Comparison of ENCODE assay signal across 28 mouse cellular contexts in genomic region chr9:109807898-109808297, GRCm38 (mm10). TPM values are rescaled to one million over a fixed set of nuclear protein-coding genes. Genes with fewer than 3 reads are reported as not detected.
A peak's percentile ranks its signal among the peaks of the same experiment; 100 is the strongest.
DNase-seq lines count a peak whose midpoint lies in the region; ATAC-seq and TF ChIP-seq lines count a peak whose summit lies in the region.
"Had no signal": no experiment of that assay in that cellular context is flagged by ENCODE, and none has a peak within 500 bp of the region (broad histone marks: within the 10 kb centered on the region; RNA-seq: fewer than 3 reads in every experiment).

No protein-coding gene starts in this region.

- no peak for DNase-seq in kidney, adult 18-20 months
- peak; percentile 43 for DNase-seq in kidney, postnatal 0 days (ENCODE audit: low spot score)
- DNase-seq in kidney, adult 2 months, result no peak
- DNase-seq in cerebellum, postnatal 4 days (ENCODE audit: low spot score in 2 of 2), result no peak
- no peak for DNase-seq in hindbrain, embryonic 10.5 days (ENCODE audit: low spot score)
- DNase-seq: adrenal gland, adult 2 months; adrenal gland, postnatal 10 days; adrenal gland, postnatal 25 days; cerebellum, adult 11 months; cerebellum, adult 18-20 months; cerebellum, adult 8-10 months; cerebellum, adult 9-11 months; cerebellum, postnatal 14 days; cerebellum, postnatal 36 days had no signal

- H3K9ac ChIP-seq in kidney, embryonic 15.5 days, result no peak overlapping the region
- no peak overlapping the region for H3K9ac ChIP-seq in kidney, postnatal 0 days (ENCODE audit: low read depth, low read length)
- H3K9ac ChIP-seq: embryonic facial prominence, embryonic 12.5 days; forebrain, embryonic 13.5 days; forebrain, embryonic 15.5 days had no signal

- H3K36me3 ChIP-seq in kidney, embryonic 15.5 days, result no peaks in the 10 kb centered on the region
- H3K36me3 ChIP-seq in kidney, postnatal 0 days (ENCODE audit: insufficient read depth, low read length), result no peaks in the 10 kb centered on the region
- H3K36me3 ChIP-seq in kidney, adult 2 months (ENCODE audit: control insufficient read depth, insufficient read depth, low read length), result no peaks in the 10 kb centered on the region
- H3K36me3 ChIP-seq in hindbrain, embryonic 10.5 days, result no peaks in the 10 kb centered on the region
- H3K36me3 ChIP-seq: embryonic facial prominence, embryonic 10.5 days; embryonic facial prominence, embryonic 12.5 days; forebrain, embryonic 15.5 days had no signal

- no peak for TF ChIP-seq POLR2A in kidney, adult 2 months (IDR thresholded peaks at IDR 0.05; ENCODE audit: low read depth, low read length)

- TF ChIP-seq CTCF in kidney, postnatal 0 days (IDR thresholded peaks at IDR 0.05; ENCODE audit: low read depth), result no peak
- TF ChIP-seq CTCF in kidney, adult 2 months (conservative IDR thresholded peaks at IDR 0.05; ENCODE audit: insufficient read depth, insufficient read length, low read depth, low read length), result no peak

- no peak overlapping the region for H3K4me3 ChIP-seq in kidney, embryonic 15.5 days (replicated peaks)
- no peak overlapping the region for H3K4me3 ChIP-seq in kidney, postnatal 0 days (replicated peaks; ENCODE audit: low read depth, low read length)
- no peak overlapping the region for H3K4me3 ChIP-seq in kidney, adult 2 months (ENCODE audit: insufficient read depth, low read depth, low read length)
- H3K4me3 ChIP-seq in hindbrain, embryonic 10.5 days, result no peak overlapping the region
- H3K4me3 ChIP-seq: embryonic facial prominence, embryonic 10.5 days; embryonic facial prominence, embryonic 12.5 days; forebrain, embryonic 13.5 days; forebrain, embryonic 15.5 days had no signal

- no peaks in the 10 kb centered on the region for H3K27me3 ChIP-seq in kidney, embryonic 15.5 days
- no peaks in the 10 kb centered on the region for H3K27me3 ChIP-seq in kidney, postnatal 0 days (ENCODE audit: insufficient read depth, low read length)
- H3K27me3 ChIP-seq in kidney, adult 2 months (replicated peaks; ENCODE audit: control insufficient read depth, insufficient read depth, low read length), result no peaks in the 10 kb centered on the region
- no peaks in the 10 kb centered on the region for H3K27me3 ChIP-seq in hindbrain, embryonic 10.5 days (ENCODE audit: insufficient read depth, poor library complexity, severe bottlenecking)
- H3K27me3 ChIP-seq: embryonic facial prominence, embryonic 12.5 days; forebrain, embryonic 13.5 days; forebrain, embryonic 15.5 days had no signal

- ATAC-seq in kidney, embryonic 15.5 days (replicated peaks; ENCODE audit: low FRiP score), result peak; percentile 16
- no peak for ATAC-seq in kidney, postnatal 0 days (replicated peaks; ENCODE audit: low FRiP score, low read depth)
- ATAC-seq in granulocyte monocyte progenitor cell, adult 5-6 weeks (replicated peaks; ENCODE audit: poor library complexity, severe bottlenecking), result peak; percentile 61
- 0 out of 2 replicates have a peak, but pooled peaks have one; percentile 33 for ATAC-seq in megakaryocyte, adult 5-6 weeks (ENCODE audit: poor library complexity, severe bottlenecking)
- ATAC-seq: forebrain, embryonic 13.5 days; forebrain, embryonic 15.5 days had no signal

- peak overlapping the region; percentile 23 for H3K4me2 ChIP-seq in kidney, embryonic 15.5 days
- H3K4me2 ChIP-seq in kidney, postnatal 0 days (ENCODE audit: low read length), result peak overlapping the region; percentile 18; the same call in 1 of the 2 replicates
- H3K4me2 ChIP-seq: embryonic facial prominence, embryonic 12.5 days; forebrain, embryonic 13.5 days; forebrain, embryonic 15.5 days had no signal

- no peaks in the 10 kb centered on the region for H3K9me3 ChIP-seq in kidney, embryonic 15.5 days (replicated peaks)
- H3K9me3 ChIP-seq in kidney, postnatal 0 days (replicated peaks; ENCODE audit: low read length), result no peaks in the 10 kb centered on the region
- H3K9me3 ChIP-seq in hindbrain, embryonic 10.5 days, result no peaks in the 10 kb centered on the region
- H3K9me3 ChIP-seq: embryonic facial prominence, embryonic 10.5 days; embryonic facial prominence, embryonic 12.5 days; forebrain, embryonic 13.5 days; forebrain, embryonic 15.5 days had no signal

- peak overlapping the region; percentile 90 for H3K27ac ChIP-seq in kidney, embryonic 15.5 days
- H3K27ac ChIP-seq in kidney, postnatal 0 days, result peak overlapping the region; percentile 70
- no peak overlapping the region for H3K27ac ChIP-seq in kidney, adult 2 months (ENCODE audit: insufficient read depth, low read depth, low read length)
- no peak overlapping the region for H3K27ac ChIP-seq in hindbrain, embryonic 10.5 days
- H3K27ac ChIP-seq: embryonic facial prominence, embryonic 10.5 days; embryonic facial prominence, embryonic 12.5 days; forebrain, embryonic 13.5 days; forebrain, embryonic 15.5 days had no signal

- 14% methylated on average over 3 of the region's 3 CpGs for WGBS in kidney, embryonic 15.5 days
- 13% methylated on average over 3 of the region's 3 CpGs for WGBS in kidney, postnatal 0 days
- 13% methylated on average over 3 of the region's 3 CpGs for WGBS in kidney, adult 2 months
- WGBS in hindbrain, embryonic 10.5 days, result 58% methylated on average over 3 of the region's 3 CpGs

- peaks cover 27% of the 10 kb centered on the region for H3K4me1 ChIP-seq in kidney, embryonic 15.5 days
- peaks cover 9% of the 10 kb centered on the region; the same call in 1 of the 2 replicates for H3K4me1 ChIP-seq in kidney, postnatal 0 days (replicated peaks; ENCODE audit: insufficient read depth, low read length)
- H3K4me1 ChIP-seq in kidney, adult 2 months (ENCODE audit: control insufficient read depth, insufficient read depth, low read length), result no peaks in the 10 kb centered on the region; the same call in 1 of the 2 replicates
- H3K4me1 ChIP-seq in hindbrain, embryonic 10.5 days (replicated peaks), result no peaks in the 10 kb centered on the region
- H3K4me1 ChIP-seq: embryonic facial prominence, embryonic 10.5 days; embryonic facial prominence, embryonic 12.5 days; forebrain, embryonic 13.5 days; forebrain, embryonic 15.5 days had no signal

RNA-seq across cellular contexts. Expression of gene Spink8, which starts 4.2 kb away (rescaled TPM):
- polyA plus RNA-seq in kidney, embryonic 15.5 days (2015; fragmentation: Nextera tagmentation; extraction: Ambion mirVana), result 14.2 and 14.3 TPM in 2 replicates
- polyA plus RNA-seq in kidney, postnatal 0 days (2015; fragmentation: Nextera tagmentation; extraction: Ambion mirVana), result 155 and 206 TPM in 2 replicates
- 32.8 and 35.6 TPM in 2 replicates for polyA plus RNA-seq in kidney, adult 2 months (2012; rRNA removed)
- total RNA-seq in granulocyte monocyte progenitor cell, adult 5-6 weeks (2014; fragmentation: Nextera tagmentation), result not detected in 2 replicates
- not detected in 2 replicates for total RNA-seq in granulocyte monocyte progenitor cell, adult 5-6 weeks (2017)
- not detected in 2 replicates for total RNA-seq in megakaryocyte, adult 5-6 weeks (2015)
- not detected in 2 replicates for total RNA-seq in megakaryocyte, adult 5-6 weeks (2017)
- not detected in 2 replicates for polyA plus RNA-seq in hindbrain, embryonic 10.5 days (2016; fragmentation: Nextera tagmentation; extraction: Ambion mirVana)
- total RNA-seq: MEL had no signal
- polyA plus RNA-seq: adrenal gland, adult 2 months; brain, embryonic 14.5 days; C2C12; embryonic facial prominence, embryonic 10.5 days; embryonic facial prominence, embryonic 12.5 days; forebrain, embryonic 11.5 days; forebrain, embryonic 13.5 days; forebrain, embryonic 15.5 days had no signal

RNA-seq across cellular contexts. Expression of gene Fbxw27, which starts 17.4 kb away (rescaled TPM):
- not detected in 2 replicates for polyA plus RNA-seq in kidney, embryonic 15.5 days (2015; fragmentation: Nextera tagmentation; extraction: Ambion mirVana)
- 0.33 TPM in 1 of 2 replicates, not detected in the other for polyA plus RNA-seq in kidney, postnatal 0 days (2015; fragmentation: Nextera tagmentation; extraction: Ambion mirVana)
- polyA plus RNA-seq in kidney, adult 2 months (2012; rRNA removed), result not detected in 2 replicates
- total RNA-seq in granulocyte monocyte progenitor cell, adult 5-6 weeks (2014; fragmentation: Nextera tagmentation), result not detected in 2 replicates
- total RNA-seq in granulocyte monocyte progenitor cell, adult 5-6 weeks (2017), result not detected in 2 replicates
- not detected in 2 replicates for total RNA-seq in megakaryocyte, adult 5-6 weeks (2015)
- total RNA-seq in megakaryocyte, adult 5-6 weeks (2017), result not detected in 2 replicates
- polyA plus RNA-seq in hindbrain, embryonic 10.5 days (2016; fragmentation: Nextera tagmentation; extraction: Ambion mirVana), result not detected in 2 replicates
- total RNA-seq: adrenal gland, adult 2 months; adrenal gland, postnatal 10 days; adrenal gland, postnatal 25 days; adrenal gland, postnatal 4 days; ES-E14; MEL had no signal
- polyA plus RNA-seq: adrenal gland, adult 2 months; C2C12; embryonic facial prominence, embryonic 10.5 days; embryonic facial prominence, embryonic 12.5 days; embryonic facial prominence, embryonic 14.5 days; forebrain, embryonic 11.5 days; forebrain, embryonic 13.5 days had no signal

RNA-seq across cellular contexts. Expression of gene Nme6, which starts 24.7 kb away (rescaled TPM):
- 70.2 and 78.4 TPM in 2 replicates for polyA plus RNA-seq in kidney, embryonic 15.5 days (2015; fragmentation: Nextera tagmentation; extraction: Ambion mirVana)
- polyA plus RNA-seq in kidney, postnatal 0 days (2015; fragmentation: Nextera tagmentation; extraction: Ambion mirVana), result 58.3 and 64.4 TPM in 2 replicates
- polyA plus RNA-seq in kidney, adult 2 months (2012; rRNA removed), result 36.5 and 38.6 TPM in 2 replicates
- total RNA-seq in granulocyte monocyte progenitor cell, adult 5-6 weeks (2014; fragmentation: Nextera tagmentation), result 54.0 and 59.5 TPM in 2 replicates
- total RNA-seq in granulocyte monocyte progenitor cell, adult 5-6 weeks (2017), result 22.1 and 28.4 TPM in 2 replicates
- total RNA-seq in megakaryocyte, adult 5-6 weeks (2015), result 12.2 and 20.4 TPM in 2 replicates
- 6.8 and 16.1 TPM in 2 replicates for total RNA-seq in megakaryocyte, adult 5-6 weeks (2017)
- 106 and 108 TPM in 2 replicates for polyA plus RNA-seq in hindbrain, embryonic 10.5 days (2016; fragmentation: Nextera tagmentation; extraction: Ambion mirVana)

RNA-seq across cellular contexts. Expression of gene Camp, which starts 41.5 kb away (rescaled TPM):
- 3.1 and 4.5 TPM in 2 replicates for polyA plus RNA-seq in kidney, embryonic 15.5 days (2015; fragmentation: Nextera tagmentation; extraction: Ambion mirVana)
- 1.6 and 1.9 TPM in 2 replicates for polyA plus RNA-seq in kidney, postnatal 0 days (2015; fragmentation: Nextera tagmentation; extraction: Ambion mirVana)
- not detected in 2 replicates for polyA plus RNA-seq in kidney, adult 2 months (2012; rRNA removed)
- 3.0 and 37.6 TPM in 2 replicates for total RNA-seq in granulocyte monocyte progenitor cell, adult 5-6 weeks (2014; fragmentation: Nextera tagmentation)
- 99.8 and 173 TPM in 2 replicates for total RNA-seq in granulocyte monocyte progenitor cell, adult 5-6 weeks (2017)
- 1,595 and 1,972 TPM in 2 replicates for total RNA-seq in megakaryocyte, adult 5-6 weeks (2015)
- total RNA-seq in megakaryocyte, adult 5-6 weeks (2017), result 1,104 and 1,348 TPM in 2 replicates
- not detected in 2 replicates for polyA plus RNA-seq in hindbrain, embryonic 10.5 days (2016; fragmentation: Nextera tagmentation; extraction: Ambion mirVana)
- total RNA-seq: adrenal gland, postnatal 25 days; ES-E14; MEL had no signal
- polyA plus RNA-seq: adrenal gland, adult 2 months; C2C12; embryonic facial prominence, embryonic 10.5 days had no signal

Comparison
In these comparisons a context has a peak if more than half of its experiments do, and no peak if none do; other contexts are left out.
1. H3K27ac ChIP-seq: peak in kidney, embryonic 15.5 days (single experiment) and kidney, postnatal 0 days (single experiment); none in kidney, adult 2 months (single experiment) and hindbrain, embryonic 10.5 days (single experiment).
2. RNA of gene Spink8, which starts 4.2 kb away (polyA plus RNA-seq): 155 to 206 TPM in kidney, postnatal 0 days, 32.8 to 35.6 TPM in kidney, adult 2 months and 14.2 to 14.3 TPM in kidney, embryonic 15.5 days; not detected in hindbrain, embryonic 10.5 days; every median in the first group is over 10 times any median in the second.